Mouse (Mus musculus): ENCODE measurements around the gene Epha4. TPM values are rescaled to one million over a fixed set of nuclear protein-coding genes. Genes with fewer than 3 reads are reported as not detected.

The Epha4 gene
- polyA plus RNA-seq, 1 experiment from 2014 or later = 23.2 TPM

GRCm38 (mm10) chr1:77475808-77476413, 39.0 kb downstream of the Epha4 start:
- Histone ChIP-seq H3K9me3 (ENCODE audit: control insufficient read depth, low read length) (no peaks in the 10 kb centered on the region), H3K9ac (ENCODE audit: low read depth, low read length) (no peak overlapping the region), H3K27me3 (replicated peaks; ENCODE audit: control insufficient read depth, insufficient read depth, low read length) (no peaks in the 10 kb centered on the region), H3K27ac (replicated peaks; ENCODE audit: low read depth, low read length) (no peak overlapping the region), H3K4me1 (ENCODE audit: control insufficient read depth, insufficient read depth, low read length) (peaks cover 6% of the 10 kb centered on the region), H3K4me2 (ENCODE audit: low read depth, low read length) (no peak overlapping the region), H3K36me3 (ENCODE audit: control insufficient read depth, insufficient read depth, low read length) (no peaks in the 10 kb centered on the region), H3K4me3 (ENCODE audit: low read depth, low read length) (no peak overlapping the region)
- DNase-seq (ENCODE audit: low spot score) = no peak
- ATAC-seq (ENCODE audit: low read depth) = no peak
- WGBS = 89% methylated on average over 3 of the region's 3 CpGs

GRCm38 (mm10) chr1:77473446-77474376, 41.2 kb downstream of the Epha4 start:
- Histone ChIP-seq H3K4me3 (ENCODE audit: low read depth, low read length) (no peak overlapping the region), H3K36me3 (ENCODE audit: control insufficient read depth, insufficient read depth, low read length) (no peaks in the 10 kb centered on the region), H3K27ac (replicated peaks; ENCODE audit: low read depth, low read length) (no peak overlapping the region), H3K4me1 (ENCODE audit: control insufficient read depth, insufficient read depth, low read length) (peaks cover 15% of the 10 kb centered on the region), H3K9ac (ENCODE audit: low read depth, low read length) (no peak overlapping the region), H3K4me2 (ENCODE audit: low read depth, low read length) (no peak overlapping the region), H3K9me3 (ENCODE audit: control insufficient read depth, low read length) (no peaks in the 10 kb centered on the region), H3K27me3 (replicated peaks; ENCODE audit: control insufficient read depth, insufficient read depth, low read length) (no peaks in the 10 kb centered on the region)
- no peak for DNase-seq (ENCODE audit: low spot score)
- no peak for ATAC-seq (ENCODE audit: low read depth)
- WGBS = 44% methylated on average over 12 of the region's 12 CpGs

GRCm38 (mm10) chr1:77472566-77472965, 42.3 kb downstream of the Epha4 start:
- no peak for DNase-seq (ENCODE audit: low spot score)
- Histone ChIP-seq H3K4me3 (ENCODE audit: low read depth, low read length) (no peak overlapping the region), H3K36me3 (ENCODE audit: control insufficient read depth, insufficient read depth, low read length) (no peaks in the 10 kb centered on the region), H3K9ac (ENCODE audit: low read depth, low read length) (no peak overlapping the region), H3K27me3 (replicated peaks; ENCODE audit: control insufficient read depth, insufficient read depth, low read length) (no peaks in the 10 kb centered on the region), H3K4me1 (ENCODE audit: control insufficient read depth, insufficient read depth, low read length) (peaks cover 15% of the 10 kb centered on the region), H3K27ac (replicated peaks; ENCODE audit: low read depth, low read length) (no peak overlapping the region), H3K4me2 (ENCODE audit: low read depth, low read length) (no peak overlapping the region), H3K9me3 (ENCODE audit: control insufficient read depth, low read length) (no peaks in the 10 kb centered on the region)
- ATAC-seq (ENCODE audit: low read depth) = no peak
- WGBS = 58% methylated on average over 2 of the region's 2 CpGs

- no peaks in the 10 kb centered on the region for H3K36me3 ChIP-seq (ENCODE audit: control insufficient read depth, insufficient read depth, low read length)
- H3K4me1 ChIP-seq (ENCODE audit: control insufficient read depth, insufficient read depth, low read length) = peaks cover 15% of the 10 kb centered on the region
- DNase-seq (ENCODE audit: low spot score) = no peak
- 33% methylated on average over 5 of the region's 5 CpGs for WGBS
- no peaks in the 10 kb centered on the region for H3K9me3 ChIP-seq (ENCODE audit: control insufficient read depth, low read length)
- H3K9ac ChIP-seq (ENCODE audit: low read depth, low read length) = no peak overlapping the region
- no peak overlapping the region for H3K27ac ChIP-seq (replicated peaks; ENCODE audit: low read depth, low read length)
- no peak overlapping the region for H3K4me2 ChIP-seq (ENCODE audit: low read depth, low read length)
- no peaks in the 10 kb centered on the region for H3K27me3 ChIP-seq (replicated peaks; ENCODE audit: control insufficient read depth, insufficient read depth, low read length)
- ATAC-seq (ENCODE audit: low read depth) = no peak
- H3K4me3 ChIP-seq (ENCODE audit: low read depth, low read length) = no peak overlapping the region
Observed at GRCm38 (mm10) chr1:77471447-77471846, 43.4 kb downstream of the Epha4 start.

GRCm38 (mm10) chr1:77471037-77471436, 43.9 kb downstream of the Epha4 start:
- ATAC-seq (ENCODE audit: low read depth) (peak; percentile 61; the same call in 1 of the 2 replicates), DNase-seq (ENCODE audit: low spot score) (peak; percentile 83)
- H3K4me1 ChIP-seq (ENCODE audit: control insufficient read depth, insufficient read depth, low read length) = peaks cover 15% of the 10 kb centered on the region
- 23% methylated on average over 5 of the region's 5 CpGs for WGBS
- H3K4me3 ChIP-seq (ENCODE audit: low read depth, low read length) = no peak overlapping the region
- no peaks in the 10 kb centered on the region for H3K27me3 ChIP-seq (replicated peaks; ENCODE audit: control insufficient read depth, insufficient read depth, low read length)
- no peak overlapping the region for H3K4me2 ChIP-seq (ENCODE audit: low read depth, low read length)
- H3K9me3 ChIP-seq (ENCODE audit: control insufficient read depth, low read length) = no peaks in the 10 kb centered on the region
- no peak overlapping the region for H3K9ac ChIP-seq (ENCODE audit: low read depth, low read length)
- H3K36me3 ChIP-seq (ENCODE audit: control insufficient read depth, insufficient read depth, low read length) = no peaks in the 10 kb centered on the region
- H3K27ac ChIP-seq (replicated peaks; ENCODE audit: low read depth, low read length) = no peak overlapping the region

- DNase-seq (ENCODE audit: low spot score) = no peak
- no peaks in the 10 kb centered on the region for H3K27me3 ChIP-seq (replicated peaks; ENCODE audit: control insufficient read depth, insufficient read depth, low read length)
- no peak overlapping the region for H3K9ac ChIP-seq (ENCODE audit: low read depth, low read length)
- no peak overlapping the region for H3K27ac ChIP-seq (replicated peaks; ENCODE audit: low read depth, low read length)
- H3K4me2 ChIP-seq (ENCODE audit: low read depth, low read length) = no peak overlapping the region
- ATAC-seq (ENCODE audit: low read depth) = no peak
- H3K9me3 ChIP-seq (ENCODE audit: control insufficient read depth, low read length) = no peaks in the 10 kb centered on the region
- peaks cover 15% of the 10 kb centered on the region for H3K4me1 ChIP-seq (ENCODE audit: control insufficient read depth, insufficient read depth, low read length)
- no peaks in the 10 kb centered on the region for H3K36me3 ChIP-seq (ENCODE audit: control insufficient read depth, insufficient read depth, low read length)
- H3K4me3 ChIP-seq (ENCODE audit: low read depth, low read length) = no peak overlapping the region
- WGBS = 72% methylated on average over 5 of the region's 5 CpGs
Observed at GRCm38 (mm10) chr1:77468717-77469314, 46.1 kb downstream of the Epha4 start.

GRCm38 (mm10) chr1:77465524-77465923, 49.4 kb downstream of the Epha4 start:
- Histone ChIP-seq H3K36me3 (ENCODE audit: control insufficient read depth, insufficient read depth, low read length) (no peaks in the 10 kb centered on the region), H3K4me1 (ENCODE audit: control insufficient read depth, insufficient read depth, low read length) (peaks cover 20% of the 10 kb centered on the region), H3K27ac (replicated peaks; ENCODE audit: low read depth, low read length) (no peak overlapping the region), H3K9ac (ENCODE audit: low read depth, low read length) (no peak overlapping the region), H3K4me3 (ENCODE audit: low read depth, low read length) (no peak overlapping the region), H3K9me3 (ENCODE audit: control insufficient read depth, low read length) (no peaks in the 10 kb centered on the region), H3K27me3 (replicated peaks; ENCODE audit: control insufficient read depth, insufficient read depth, low read length) (no peaks in the 10 kb centered on the region), H3K4me2 (ENCODE audit: low read depth, low read length) (no peak overlapping the region)
- 82% methylated on average over 4 of the region's 4 CpGs for WGBS
- DNase-seq (ENCODE audit: low spot score) (no peak), ATAC-seq (ENCODE audit: low read depth) (no peak)

- ATAC-seq (ENCODE audit: low read depth) = no peak
- no peak overlapping the region for H3K4me3 ChIP-seq (ENCODE audit: low read depth, low read length)
- WGBS = 66% methylated on average over 1 of the region's 1 CpGs
- peaks cover 14% of the 10 kb centered on the region for H3K4me1 ChIP-seq (ENCODE audit: control insufficient read depth, insufficient read depth, low read length)
- H3K4me2 ChIP-seq (ENCODE audit: low read depth, low read length) = no peak overlapping the region
- H3K36me3 ChIP-seq (ENCODE audit: control insufficient read depth, insufficient read depth, low read length) = no peaks in the 10 kb centered on the region
- H3K27me3 ChIP-seq (replicated peaks; ENCODE audit: control insufficient read depth, insufficient read depth, low read length) = no peaks in the 10 kb centered on the region
- no peak overlapping the region for H3K9ac ChIP-seq (ENCODE audit: low read depth, low read length)
- H3K9me3 ChIP-seq (ENCODE audit: control insufficient read depth, low read length) = no peaks in the 10 kb centered on the region
- H3K27ac ChIP-seq (replicated peaks; ENCODE audit: low read depth, low read length) = no peak overlapping the region
- no peak for DNase-seq (ENCODE audit: low spot score)
Observed at GRCm38 (mm10) chr1:77464108-77464507, 50.8 kb downstream of the Epha4 start.
